Mouse (Mus musculus) stomach, postnatal 0 days (tissue): ENCODE results near the gene Ank2. TPM values are rescaled to one million over a fixed set of nuclear protein-coding genes. Genes with fewer than 3 reads are reported as not detected.

ENCODE experiments used
- ATAC-seq: fragments of 200-750 bp; cut with Nextera tagmentation; 2 replicates; pipeline ENCODE4 v1.8.0; 2017; ENCODE audit not compliant: low FRiP score, low TSS enrichment
- DNase-seq: peaks from one replicate; pipeline ENCODE4 v3.0.0-alpha.2; 2016; ENCODE audit warnings: low spot score
- H3K27ac ChIP-seq: fragments of 300-500 bp; sonication (generic); replicated peaks from 2 replicates; pipeline ENCODE4 v1.5.1; 2014; ENCODE audit warnings: mild to moderate bottlenecking, control low read depth
- H3K27me3 ChIP-seq: fragments of 300-500 bp; sonication (generic); 2 replicates; pipeline ENCODE4 v1.6.1; 2014; ENCODE audit warnings: low read length; ENCODE audit not compliant: control insufficient read depth, insufficient read depth
- H3K36me3 ChIP-seq: fragments of 300-500 bp; sonication (generic); 2 replicates; pipeline ENCODE4 v1.6.1; 2014; ENCODE audit warnings: low read length, mixed read lengths; ENCODE audit not compliant: control insufficient read depth, insufficient read depth
- H3K4me1 ChIP-seq: fragments of 300-500 bp; sonication (generic); replicated peaks from 2 replicates; pipeline ENCODE4 v1.6.1; 2014; ENCODE audit warnings: antibody characterized with exemption; ENCODE audit not compliant: control insufficient read depth, insufficient read depth
- H3K4me2 ChIP-seq: fragments of 300-500 bp; sonication (generic); replicated peaks from 2 replicates; pipeline ENCODE4 v1.6.1; 2014; ENCODE audit warnings: low read depth, mild to moderate bottlenecking, control low read depth, moderate library complexity
- H3K4me3 ChIP-seq: fragments of 300-500 bp; sonication (generic); 2 replicates; pipeline ENCODE4 v1.5.1; 2014; ENCODE audit warnings: low read depth, low read length, control low read depth
- H3K9ac ChIP-seq: fragments of 300-500 bp; sonication (generic); 2 replicates; pipeline ENCODE4 v1.6.1; 2014; ENCODE audit warnings: mild to moderate bottlenecking, low read length, control low read depth, mixed read lengths
- H3K9me3 ChIP-seq: fragments of 300-500 bp; sonication (generic); 2 replicates; pipeline ENCODE4 v1.6.1; 2016; ENCODE audit warnings: low read length; ENCODE audit not compliant: control insufficient read depth
- CTCF ChIP-seq: IDR thresholded peaks from 2 replicates; pipeline ENCODE4 v1.5.1; 2016; ENCODE audit warnings: antibody characterized with exemption, low read depth, mild to moderate bottlenecking, moderate library complexity
- EP300 ChIP-seq: optimal IDR thresholded peaks from 2 replicates; pipeline ENCODE3; 2016; ENCODE audit warnings: antibody characterized with exemption
- WGBS: fragments of 180-500 bp; shearing (Covaris S2); extraction: QIAGEN DNeasy Blood & Tissue Kit; methylation state at CpG from one replicate; pipeline ENCODE4 v1.1.7; 2014; 5-methylcytosine and 5-hydroxymethylcytosine counted together
- polyA plus RNA-seq: library from polyadenylated mRNA; unstranded; fragments of >200 nt; fragmentation: Nextera tagmentation; extraction: Ambion mirVana; gene quantifications from 2 replicates; pipeline ENCODE4 v1.2.1, GENCODE M21; 2015

Gene Ank2
- polyA plus RNA-seq, 1 experiment from 2014 or later = 12.3 TPM

DNA sequence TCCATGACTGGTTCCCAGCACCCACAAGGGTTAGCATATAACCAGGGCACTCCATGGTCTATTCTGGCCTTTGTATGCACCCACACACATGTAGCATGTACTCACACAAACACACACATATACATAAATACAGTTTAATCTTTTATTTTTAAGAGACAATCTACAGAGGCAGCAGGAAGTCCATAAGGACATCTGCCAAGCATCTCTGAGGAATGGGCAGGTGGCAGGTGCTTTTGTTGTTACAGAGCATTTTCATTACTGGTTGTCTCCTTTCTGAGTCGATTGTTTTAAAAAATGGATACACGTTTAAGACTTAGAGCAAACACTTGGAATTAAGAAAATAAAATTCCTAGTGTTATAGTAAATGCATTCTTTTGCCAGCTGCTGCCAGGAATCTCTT lies 390.7 kb downstream of the Ank2 start:
- no peaks in the 10 kb centered on the region for H3K4me1 ChIP-seq
- H3K27ac ChIP-seq = no peak overlapping the region
- H3K4me3 ChIP-seq = no peak overlapping the region
- WGBS = 58% methylated on average over 2 of the region's 2 CpGs
- no peaks in the 10 kb centered on the region for H3K36me3 ChIP-seq
- H3K27me3 ChIP-seq = no peaks in the 10 kb centered on the region
- no peaks in the 10 kb centered on the region for H3K9me3 ChIP-seq
- no peak overlapping the region for H3K9ac ChIP-seq
- H3K4me2 ChIP-seq = no peak overlapping the region
- ATAC-seq = no peak
- TF ChIP-seq CTCF (no peak), EP300 (no peak)
- DNase-seq = no peak

DNA sequence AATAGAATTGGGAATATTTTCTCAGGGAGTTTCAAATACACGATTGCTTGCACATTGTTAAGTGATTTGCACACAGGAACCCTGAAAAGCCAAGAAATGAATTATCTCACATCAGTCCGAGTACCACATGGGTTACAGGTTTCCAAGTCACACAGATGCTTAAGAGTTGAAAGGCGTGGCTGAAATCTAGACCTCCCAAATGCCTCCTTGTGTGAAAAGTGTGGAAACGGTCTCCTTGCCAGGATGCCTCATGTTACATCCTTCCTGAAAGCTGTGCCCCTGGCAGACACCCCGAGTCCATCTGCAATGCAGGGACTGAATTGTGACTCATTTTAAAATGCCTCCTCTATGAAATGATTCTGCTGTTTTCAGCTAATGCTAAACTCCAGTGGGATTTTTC lies 391.9 kb downstream of the Ank2 start:
- H3K4me2 ChIP-seq = no peak overlapping the region
- no peak overlapping the region for H3K9ac ChIP-seq
- H3K9me3 ChIP-seq = no peaks in the 10 kb centered on the region
- no peaks in the 10 kb centered on the region for H3K27me3 ChIP-seq
- ATAC-seq (no peak), DNase-seq (no peak)
- no peak for TF ChIP-seq CTCF
- no peak for TF ChIP-seq EP300
- WGBS = 56% methylated on average over 5 of the region's 5 CpGs
- no peaks in the 10 kb centered on the region for H3K4me1 ChIP-seq
- no peaks in the 10 kb centered on the region for H3K36me3 ChIP-seq
- H3K4me3 ChIP-seq = no peak overlapping the region
- no peak overlapping the region for H3K27ac ChIP-seq

- 86% methylated on average over 1 of the region's 1 CpGs for WGBS
Observed at GRCm38 (mm10) chr3:127101326-127101725, 397.8 kb downstream of the Ank2 start.

DNA sequence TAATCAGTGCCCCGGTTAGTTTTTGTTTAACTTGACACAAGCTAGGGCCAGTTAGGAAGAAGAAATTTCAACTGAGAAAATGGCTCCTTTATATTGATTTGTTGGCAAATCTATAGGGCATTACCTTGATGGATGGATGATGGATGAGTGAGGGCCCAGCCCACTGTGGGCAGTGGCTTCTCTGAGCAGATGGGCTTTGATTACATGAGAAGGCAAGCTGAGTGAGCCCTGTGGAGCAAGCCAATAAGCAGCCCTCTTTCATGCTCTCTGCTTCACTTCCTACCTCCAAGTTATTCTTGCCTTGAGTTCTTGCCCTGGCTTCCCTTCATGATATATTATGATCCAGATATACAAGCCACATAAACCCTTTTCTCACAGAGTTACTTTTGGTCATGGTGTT lies 401.4 kb downstream of the Ank2 start:
- no peaks in the 10 kb centered on the region for H3K36me3 ChIP-seq
- no peaks in the 10 kb centered on the region for H3K27me3 ChIP-seq
- H3K9ac ChIP-seq = no peak overlapping the region
- ATAC-seq = no peak
- 64% methylated on average over 1 of the region's 1 CpGs for WGBS
- TF ChIP-seq EP300 (no peak), CTCF (no peak)
- no peak overlapping the region for H3K4me3 ChIP-seq
- no peaks in the 10 kb centered on the region for H3K4me1 ChIP-seq
- no peak for DNase-seq
- no peak overlapping the region for H3K4me2 ChIP-seq
- H3K9me3 ChIP-seq = no peaks in the 10 kb centered on the region
- H3K27ac ChIP-seq = no peak overlapping the region

More at GRCm38 (mm10) chr3:127101326-127101725, 397.8 kb downstream of the Ank2 start:
- H3K4me2 ChIP-seq = no peak overlapping the region
- ATAC-seq (no peak), DNase-seq (no peak)
- TF ChIP-seq CTCF (no peak), EP300 (no peak)
- H3K27me3 ChIP-seq = no peaks in the 10 kb centered on the region
- H3K9ac ChIP-seq = no peak overlapping the region
- no peaks in the 10 kb centered on the region for H3K9me3 ChIP-seq
- H3K4me1 ChIP-seq = no peaks in the 10 kb centered on the region
- H3K27ac ChIP-seq = no peak overlapping the region
- H3K4me3 ChIP-seq = no peak overlapping the region
- no peaks in the 10 kb centered on the region for H3K36me3 ChIP-seq

DNA sequence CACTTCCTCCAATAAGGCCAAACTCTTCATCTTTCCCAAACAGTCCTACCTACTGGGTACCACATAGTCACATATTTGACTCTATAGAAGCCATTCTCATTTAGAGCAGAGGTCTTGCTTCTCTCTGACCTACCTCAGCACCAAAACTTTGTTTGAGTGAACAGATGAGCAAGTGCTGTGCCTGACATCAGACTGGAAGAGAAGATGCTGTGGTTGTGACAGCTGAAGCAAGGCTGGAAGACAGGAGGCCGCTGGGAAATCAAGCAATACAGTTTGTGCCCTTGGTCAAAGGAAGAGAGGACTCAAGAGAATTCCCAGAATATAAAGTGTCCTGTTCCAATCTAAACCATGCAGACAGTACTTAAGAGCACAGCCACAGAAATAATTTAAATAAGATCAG lies 402.0 kb downstream of the Ank2 start:
- Histone ChIP-seq H3K9me3 (no peaks in the 10 kb centered on the region), H3K4me1 (no peaks in the 10 kb centered on the region), H3K36me3 (no peaks in the 10 kb centered on the region), H3K4me3 (no peak overlapping the region), H3K27me3 (no peaks in the 10 kb centered on the region), H3K27ac (no peak overlapping the region), H3K9ac (no peak overlapping the region), H3K4me2 (no peak overlapping the region)
- DNase-seq = no peak
- no peak for TF ChIP-seq EP300
- TF ChIP-seq CTCF = no peak
- WGBS = 90% methylated on average over 1 of the region's 1 CpGs
- ATAC-seq = no peak

DNA sequence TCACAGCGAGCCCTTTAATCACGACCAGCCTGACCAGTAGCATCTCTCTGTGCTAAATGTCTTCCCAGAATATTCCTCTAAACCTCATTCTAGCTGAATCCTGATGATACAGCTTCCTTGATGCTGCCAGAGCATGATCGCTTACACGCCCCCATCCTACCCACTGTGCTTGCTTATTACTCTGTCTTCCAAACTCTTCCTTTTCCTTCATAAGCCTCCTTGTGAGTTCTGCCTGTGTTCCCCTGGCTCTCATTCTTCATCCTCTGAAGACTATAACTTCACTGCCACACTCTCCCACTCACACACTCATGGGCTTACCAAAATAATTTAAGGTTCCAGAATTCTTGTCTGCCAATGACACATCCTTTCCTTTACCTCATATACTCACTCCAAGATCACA lies 405.5 kb downstream of the Ank2 start:
- no peak for ATAC-seq
- WGBS = 91% methylated on average over 4 of the region's 4 CpGs

DNA sequence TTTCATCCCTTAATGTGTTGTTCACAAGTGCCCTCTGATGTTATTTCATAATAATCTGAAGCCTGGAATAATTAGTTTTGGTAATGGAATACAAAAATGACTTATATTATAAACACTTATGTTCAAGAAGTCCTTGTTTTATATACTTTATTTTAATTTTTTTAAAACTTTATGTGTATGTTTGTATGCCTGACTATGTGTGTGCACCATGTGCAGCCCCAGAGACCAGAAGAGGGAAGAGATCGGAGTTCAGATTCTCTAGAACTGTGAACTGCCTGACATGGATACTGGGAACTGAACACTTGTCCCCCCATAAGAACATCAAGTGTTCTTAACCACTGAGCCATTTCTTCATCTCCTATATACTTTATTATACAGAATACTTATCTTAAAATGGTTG lies 411.6 kb downstream of the Ank2 start:
- Histone ChIP-seq H3K4me3 (no peak overlapping the region), H3K9me3 (no peaks in the 10 kb centered on the region), H3K27me3 (no peaks in the 10 kb centered on the region), H3K36me3 (no peaks in the 10 kb centered on the region), H3K27ac (no peak overlapping the region), H3K9ac (no peak overlapping the region), H3K4me2 (no peak overlapping the region), H3K4me1 (no peaks in the 10 kb centered on the region)
- no peak for TF ChIP-seq CTCF
- no peak for TF ChIP-seq EP300
- WGBS = 88% methylated on average over 1 of the region's 1 CpGs
- DNase-seq (no peak), ATAC-seq (no peak)

More for the DNA sequence above, 405.5 kb downstream of the Ank2 start:
- no peak overlapping the region for H3K27ac ChIP-seq
- DNase-seq = no peak
- H3K27me3 ChIP-seq = no peaks in the 10 kb centered on the region
- no peak overlapping the region for H3K4me2 ChIP-seq
- H3K36me3 ChIP-seq = no peaks in the 10 kb centered on the region
- H3K9me3 ChIP-seq = no peaks in the 10 kb centered on the region
- H3K9ac ChIP-seq = no peak overlapping the region
- TF ChIP-seq EP300 = no peak
- H3K4me1 ChIP-seq = no peaks in the 10 kb centered on the region
- H3K4me3 ChIP-seq = no peak overlapping the region
